Mouse (Mus musculus) lung, embryonic 15.5 days (tissue): ENCODE measurements at regions not wholly inside any gene's neighbourhood (a gene's known extent, or its start where the extent isn't known, plus 50 kb on each side); places are given as distances from the start of the nearest gene placed in this dataset.

Experiments used
- ATAC-seq: fragments of 200-750 bp; cut with Nextera tagmentation; 2 replicates; pipeline ENCODE4 v1.8.0; 2017; ENCODE audit warnings: moderate number of reproducible peaks, borderline replicate concordance; ENCODE audit not compliant: low FRiP score, low TSS enrichment; ENCODE audit errors: extremely low read depth
- H3K27ac ChIP-seq: fragments of 300-500 bp; sonication (generic); 2 replicates; pipeline ENCODE4 v1.5.1; 2015; ENCODE audit warnings: moderate library complexity, mild to moderate bottlenecking, inconsistent platforms
- H3K27me3 ChIP-seq: fragments of 300-500 bp; sonication (generic); 2 replicates; pipeline ENCODE4 v1.6.1; 2015; ENCODE audit warnings: inconsistent platforms
- H3K36me3 ChIP-seq: fragments of 300-500 bp; sonication (generic); 2 replicates; pipeline ENCODE4 v1.6.1; 2015; ENCODE audit warnings: inconsistent platforms
- H3K4me1 ChIP-seq: fragments of 300-500 bp; sonication (generic); 2 replicates; pipeline ENCODE4 v1.6.1; 2015; ENCODE audit warnings: inconsistent platforms
- H3K4me2 ChIP-seq: fragments of 300-500 bp; sonication (generic); 2 replicates; pipeline ENCODE4 v1.6.1; 2015; ENCODE audit warnings: inconsistent platforms, mild to moderate bottlenecking, moderate library complexity
- H3K4me3 ChIP-seq: fragments of 300-500 bp; sonication (generic); 2 replicates; pipeline ENCODE4 v1.5.1; 2015; ENCODE audit warnings: mild to moderate bottlenecking, inconsistent platforms
- H3K9ac ChIP-seq: fragments of 300-500 bp; sonication (generic); 2 replicates; pipeline ENCODE4 v1.6.1; 2015; ENCODE audit warnings: inconsistent platforms
- H3K9me3 ChIP-seq: fragments of 300-500 bp; sonication (generic); 2 replicates; pipeline ENCODE4 v1.6.1; 2016; ENCODE audit warnings: inconsistent platforms
- WGBS: fragments of 180-500 bp; shearing (Covaris S2); methylation state at CpG from one replicate; pipeline ENCODE4 v1.1.7; 2015; 5-methylcytosine and 5-hydroxymethylcytosine counted together

GRCm38 (mm10) chr7:68610499-68610898 lies 138.5 kb downstream of the Arrdc4 start:
- no peaks in the 10 kb centered on the region for H3K4me1 ChIP-seq
- no peak for ATAC-seq
- WGBS: 89% methylated on average over 4 of the region's 4 CpGs
- no peak overlapping the region for H3K4me3 ChIP-seq
- H3K27ac ChIP-seq: no peak overlapping the region
- no peaks in the 10 kb centered on the region for H3K9me3 ChIP-seq
- H3K4me2 ChIP-seq: no peak overlapping the region
- H3K9ac ChIP-seq: no peak overlapping the region
- no peaks in the 10 kb centered on the region for H3K36me3 ChIP-seq
- H3K27me3 ChIP-seq: no peaks in the 10 kb centered on the region

GRCm38 (mm10) chr7:68607170-68607569 lies 141.9 kb downstream of the Arrdc4 start:
- H3K9me3 ChIP-seq: no peaks in the 10 kb centered on the region
- no peak overlapping the region for H3K4me2 ChIP-seq
- no peak overlapping the region for H3K9ac ChIP-seq
- no peaks in the 10 kb centered on the region for H3K27me3 ChIP-seq
- no peak for ATAC-seq
- H3K4me3 ChIP-seq: no peak overlapping the region
- H3K27ac ChIP-seq: no peak overlapping the region
- H3K4me1 ChIP-seq: no peaks in the 10 kb centered on the region
- H3K36me3 ChIP-seq: no peaks in the 10 kb centered on the region
- WGBS: 75% methylated on average over 4 of the region's 4 CpGs

GRCm38 (mm10) chr7:68606278-68606677 lies 142.8 kb downstream of the Arrdc4 start:
- Histone ChIP-seq H3K4me1 (no peaks in the 10 kb centered on the region), H3K36me3 (no peaks in the 10 kb centered on the region), H3K9ac (no peak overlapping the region), H3K27ac (no peak overlapping the region), H3K4me2 (no peak overlapping the region), H3K4me3 (no peak overlapping the region), H3K9me3 (no peaks in the 10 kb centered on the region), H3K27me3 (no peaks in the 10 kb centered on the region)
- no peak for ATAC-seq
- WGBS: 75% methylated on average over 3 of the region's 3 CpGs

- no peak overlapping the region for H3K9ac ChIP-seq
- WGBS: 67% methylated on average over 2 of the region's 2 CpGs
- ATAC-seq: no peak
- no peak overlapping the region for H3K27ac ChIP-seq
- H3K27me3 ChIP-seq: no peaks in the 10 kb centered on the region
- no peak overlapping the region for H3K4me2 ChIP-seq
- H3K36me3 ChIP-seq: no peaks in the 10 kb centered on the region
- no peaks in the 10 kb centered on the region for H3K4me1 ChIP-seq
- H3K9me3 ChIP-seq: no peaks in the 10 kb centered on the region
- H3K4me3 ChIP-seq: no peak overlapping the region
Observed at GRCm38 (mm10) chr7:68603711-68604110, 145.3 kb downstream of the Arrdc4 start.

- WGBS: 52% methylated on average over 6 of the region's 6 CpGs
- Histone ChIP-seq H3K9me3 (no peaks in the 10 kb centered on the region), H3K27me3 (no peaks in the 10 kb centered on the region), H3K4me2 (no peak overlapping the region), H3K36me3 (no peaks in the 10 kb centered on the region), H3K4me3 (no peak overlapping the region), H3K4me1 (no peaks in the 10 kb centered on the region), H3K27ac (no peak overlapping the region), H3K9ac (no peak overlapping the region)
- ATAC-seq: no peak
Observed at GRCm38 (mm10) chr7:68602003-68602402, 147.0 kb downstream of the Arrdc4 start.

- H3K27me3 ChIP-seq: no peaks in the 10 kb centered on the region
- H3K4me2 ChIP-seq: no peak overlapping the region; the same call in 1 of the 2 replicates
- no peak overlapping the region for H3K4me3 ChIP-seq
- no peaks in the 10 kb centered on the region for H3K9me3 ChIP-seq
- H3K36me3 ChIP-seq: no peaks in the 10 kb centered on the region
- no peak overlapping the region for H3K27ac ChIP-seq
- ATAC-seq: no peak
- WGBS: 60% methylated on average over 4 of the region's 4 CpGs
- H3K9ac ChIP-seq: no peak overlapping the region
- H3K4me1 ChIP-seq: no peaks in the 10 kb centered on the region
Observed at GRCm38 (mm10) chr7:68594017-68594386, 155.0 kb downstream of the Arrdc4 start.

GRCm38 (mm10) chr7:68593344-68594016 lies 155.6 kb downstream of the Arrdc4 start:
- ATAC-seq: no peak
- no peak overlapping the region for H3K9ac ChIP-seq
- H3K4me3 ChIP-seq: no peak overlapping the region
- no peak overlapping the region; the same call in 1 of the 2 replicates for H3K4me2 ChIP-seq
- no peaks in the 10 kb centered on the region for H3K9me3 ChIP-seq
- H3K4me1 ChIP-seq: no peaks in the 10 kb centered on the region
- H3K36me3 ChIP-seq: no peaks in the 10 kb centered on the region
- 33% methylated on average over 15 of the region's 15 CpGs for WGBS
- H3K27ac ChIP-seq: no peak overlapping the region
- no peaks in the 10 kb centered on the region for H3K27me3 ChIP-seq

- H3K9ac ChIP-seq: no peak overlapping the region
- no peak overlapping the region for H3K27ac ChIP-seq
- WGBS: 77% methylated on average over 13 of the region's 13 CpGs
- H3K4me1 ChIP-seq: no peaks in the 10 kb centered on the region
- no peaks in the 10 kb centered on the region for H3K9me3 ChIP-seq
- no peaks in the 10 kb centered on the region for H3K36me3 ChIP-seq
- peaks cover 18% of the 10 kb centered on the region for H3K27me3 ChIP-seq
- no peak overlapping the region for H3K4me3 ChIP-seq
- no peak for ATAC-seq
- no peak overlapping the region for H3K4me2 ChIP-seq
Observed at GRCm38 (mm10) chr7:68582540-68583325, 166.3 kb downstream of the Arrdc4 start.

GRCm38 (mm10) chr7:68580650-68581049 lies 168.4 kb downstream of the Arrdc4 start:
- H3K9me3 ChIP-seq: no peaks in the 10 kb centered on the region
- ATAC-seq: no peak
- H3K4me3 ChIP-seq: no peak overlapping the region
- no peak overlapping the region for H3K4me2 ChIP-seq
- 34% methylated on average over 4 of the region's 4 CpGs for WGBS
- H3K9ac ChIP-seq: no peak overlapping the region
- no peak overlapping the region for H3K27ac ChIP-seq
- H3K27me3 ChIP-seq: peaks cover 20% of the 10 kb centered on the region
- no peaks in the 10 kb centered on the region for H3K36me3 ChIP-seq
- H3K4me1 ChIP-seq: no peaks in the 10 kb centered on the region

- peak overlapping the region; percentile 39 for H3K4me3 ChIP-seq
- H3K9ac ChIP-seq: 0 out of 2 replicates have a peak overlapping the region, but pooled peaks have one; percentile 13
- peak overlapping the region; percentile 57 for H3K4me2 ChIP-seq
- peaks cover 20% of the 10 kb centered on the region for H3K27me3 ChIP-seq
- no peaks in the 10 kb centered on the region for H3K4me1 ChIP-seq
- H3K36me3 ChIP-seq: no peaks in the 10 kb centered on the region
- 4% methylated on average over 10 of the region's 10 CpGs for WGBS
- H3K9me3 ChIP-seq: no peaks in the 10 kb centered on the region
- peak; percentile 55; the same call in 1 of the 2 replicates for ATAC-seq
- H3K27ac ChIP-seq: no peak overlapping the region
Observed at GRCm38 (mm10) chr7:68579666-68580065, 169.4 kb downstream of the Arrdc4 start.

GRCm38 (mm10) chr7:68579216-68579615 lies 169.8 kb downstream of the Arrdc4 start:
- no peaks in the 10 kb centered on the region for H3K36me3 ChIP-seq
- no peak overlapping the region; the same call in 1 of the 2 replicates for H3K4me2 ChIP-seq
- H3K4me1 ChIP-seq: no peaks in the 10 kb centered on the region
- H3K27ac ChIP-seq: no peak overlapping the region
- H3K9me3 ChIP-seq: no peaks in the 10 kb centered on the region
- no peak overlapping the region for H3K4me3 ChIP-seq
- 44% methylated on average over 8 of the region's 8 CpGs for WGBS
- no peak for ATAC-seq
- peaks cover 20% of the 10 kb centered on the region for H3K27me3 ChIP-seq
- no peak overlapping the region for H3K9ac ChIP-seq

GRCm38 (mm10) chr7:68571315-68571714 lies 177.7 kb downstream of the Arrdc4 start:
- no peak overlapping the region for H3K9ac ChIP-seq
- H3K9me3 ChIP-seq: no peaks in the 10 kb centered on the region
- WGBS: 44% methylated on average over 4 of the region's 4 CpGs
- no peak overlapping the region for H3K27ac ChIP-seq
- no peak overlapping the region for H3K4me2 ChIP-seq
- H3K36me3 ChIP-seq: no peaks in the 10 kb centered on the region
- no peak for ATAC-seq
- 0 out of 2 replicates have a peak, but pooled peaks cover 4% of the 10 kb centered on the region for H3K4me1 ChIP-seq
- H3K4me3 ChIP-seq: no peak overlapping the region
- no peaks in the 10 kb centered on the region for H3K27me3 ChIP-seq
